Mouse (Mus musculus) gastrocnemius, adult 2 months (tissue): ENCODE results near the gene Cfap52. TPM values are rescaled to one million over a fixed set of nuclear protein-coding genes. Genes with fewer than 3 reads are reported as not detected.

Experiments used
- DNase-seq: peaks from one replicate; pipeline ENCODE4 v3.0.0; 2022
- H3K27ac ChIP-seq: fragments of 200-600 bp; 2 replicates; pipeline ENCODE4 v1.8.1; 2022; ENCODE audit warnings: mild to moderate bottlenecking
- H3K4me3 ChIP-seq: fragments of 200-600 bp; 2 replicates; pipeline ENCODE4 v1.8.1; 2022; ENCODE audit warnings: mild to moderate bottlenecking, moderate library complexity
- CTCF ChIP-seq: fragments of 200-600 bp; IDR thresholded peaks from 2 replicates; pipeline ENCODE4 v1.8.1; 2022; ENCODE audit warnings: antibody characterized with exemption, mild to moderate bottlenecking, moderate library complexity
- intact Hi-C: fragments of 180-260 bp; cut with DNase I; formaldehyde crosslinking; loops from one replicate; pipeline ENCODE4 v1.15.1; 2025
- total RNA-seq, 2 experiments: library from RNA; stranded (reverse); gene quantifications; 2 replicates each; pipeline ENCODE4 v1.2.3; 2021

Gene Cfap52
- total RNA-seq, 2 experiments from 2014 or later, result 4.3 to 4.9 TPM

DNA sequence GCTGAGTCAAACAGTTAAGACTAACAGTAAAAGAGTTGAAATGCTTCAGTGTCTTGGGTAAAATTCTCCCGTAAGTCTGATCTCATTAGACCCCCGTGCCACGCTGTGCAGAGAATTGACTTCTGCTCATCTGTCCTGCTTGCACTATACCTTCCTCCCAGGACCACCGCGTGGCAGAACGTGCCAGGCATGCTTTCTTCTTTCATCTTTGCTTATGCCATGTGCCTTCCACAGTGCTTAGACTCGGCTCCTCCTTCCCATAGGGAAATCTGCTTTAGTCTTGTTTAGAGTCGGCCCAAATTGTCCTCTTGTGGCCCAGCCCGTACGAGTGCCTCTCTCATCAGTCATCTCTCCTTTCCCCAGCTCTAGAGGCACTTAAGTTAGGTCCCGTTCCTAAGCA lies 2.4 kb upstream of the Cfap52 start:
- DNase-seq, result no peak
- intact Hi-C loops, result loop anchor here (10.0 kb wide), 1 partner anchor 143 kb away; no protein-coding TSS in a partner anchor
- no peak overlapping the region for H3K4me3 ChIP-seq

GRCm38 (mm10) chr11:67965905-67966878 lies 741 bp upstream of the Cfap52 start, which contains the start of gene Stx8:
Gene Stx8, plus strand, starts transcription at chr11:67966193.
- peak within 1 kb of the TSS; percentile 90 for H3K4me3 ChIP-seq
- H3K27ac ChIP-seq, result peak within 1 kb of the TSS; percentile 88
- TF ChIP-seq CTCF, result no peak
- peak; percentile 97 for DNase-seq
- intact Hi-C loops, result loop anchor here (10.0 kb wide), 1 partner anchor 141 kb away; no protein-coding TSS in a partner anchor

More for the DNA sequence above, 2.4 kb upstream of the Cfap52 start:
- H3K27ac ChIP-seq, result no peak overlapping the region
- no peak for TF ChIP-seq CTCF

- Histone ChIP-seq H3K4me3 (no peak overlapping the region), H3K27ac (no peak overlapping the region)
- intact Hi-C loops, result loop anchor here (10.0 kb wide), 1 partner anchor 139 kb away; no protein-coding TSS in a partner anchor
- no peak for DNase-seq
- TF ChIP-seq CTCF, result peak; percentile 32; the same call in 1 of the 2 replicates
Measured at GRCm38 (mm10) chr11:67964110-67964509, 1.3 kb downstream of the Cfap52 start.

DNA sequence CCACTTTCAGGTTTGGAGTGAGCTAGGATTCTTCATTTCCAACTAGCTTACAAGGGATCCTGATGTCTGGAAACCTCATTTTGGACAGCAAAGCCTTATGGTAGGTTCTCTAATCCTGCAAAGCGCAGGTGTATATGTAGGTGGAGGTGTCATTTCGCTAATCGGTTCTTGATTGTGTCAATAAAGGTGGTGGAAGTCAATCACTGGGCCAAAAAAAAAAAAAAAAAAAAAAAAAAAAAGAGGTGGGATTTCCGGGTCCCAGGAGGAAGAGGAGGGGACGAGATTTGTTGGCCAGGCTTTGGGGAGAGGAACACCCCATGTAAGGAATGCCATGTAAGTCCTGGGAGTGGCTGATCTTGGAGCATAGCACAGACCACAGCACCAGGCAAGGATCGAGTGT lies 11.0 kb downstream of the Cfap52 start:
- no peak for DNase-seq
- H3K27ac ChIP-seq, result no peak overlapping the region
- H3K4me3 ChIP-seq, result no peak overlapping the region
- no peak for TF ChIP-seq CTCF
- intact Hi-C loops, result no loop called here

GRCm38 (mm10) chr11:67953604-67954003 lies 11.8 kb downstream of the Cfap52 start:
- intact Hi-C loops, result no loop called here
- Histone ChIP-seq H3K4me3 (no peak overlapping the region), H3K27ac (no peak overlapping the region)
- no peak for TF ChIP-seq CTCF
- no peak for DNase-seq

GRCm38 (mm10) chr11:67949475-67949874 lies 16.0 kb downstream of the Cfap52 start:
- no peak for DNase-seq
- TF ChIP-seq CTCF, result no peak
- intact Hi-C loops, result no loop called here
- no peak overlapping the region for H3K4me3 ChIP-seq
- H3K27ac ChIP-seq, result no peak overlapping the region

- Histone ChIP-seq H3K27ac (no peak overlapping the region), H3K4me3 (no peak overlapping the region)
- intact Hi-C loops, result no loop called here
- TF ChIP-seq CTCF, result no peak
- DNase-seq, result no peak
Measured at GRCm38 (mm10) chr11:67948229-67948628, 17.2 kb downstream of the Cfap52 start.

DNA sequence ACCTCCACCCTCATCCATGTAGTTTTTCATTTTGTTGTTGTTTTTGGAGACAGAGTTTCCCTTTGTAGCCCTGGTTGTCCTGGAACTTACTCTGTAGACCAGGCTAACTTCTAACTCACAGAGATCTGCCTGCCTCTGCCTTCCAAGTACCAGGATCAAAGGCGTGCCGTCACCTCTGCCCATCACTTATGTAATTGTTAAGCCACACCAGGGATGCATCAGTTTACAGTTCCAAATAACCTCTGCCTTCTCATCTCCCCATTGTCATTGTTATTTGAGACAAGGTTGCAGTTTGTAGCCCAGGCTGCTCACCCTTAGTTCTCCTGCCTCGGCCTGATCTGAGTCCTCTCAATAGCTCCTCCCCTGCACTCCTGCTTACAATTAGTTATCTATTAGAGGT lies 33.3 kb downstream of the Cfap52 start:
- Histone ChIP-seq H3K4me3 (no peak overlapping the region), H3K27ac (no peak overlapping the region)
- DNase-seq, result no peak
- TF ChIP-seq CTCF, result no peak
- intact Hi-C loops, result no loop called here

DNA sequence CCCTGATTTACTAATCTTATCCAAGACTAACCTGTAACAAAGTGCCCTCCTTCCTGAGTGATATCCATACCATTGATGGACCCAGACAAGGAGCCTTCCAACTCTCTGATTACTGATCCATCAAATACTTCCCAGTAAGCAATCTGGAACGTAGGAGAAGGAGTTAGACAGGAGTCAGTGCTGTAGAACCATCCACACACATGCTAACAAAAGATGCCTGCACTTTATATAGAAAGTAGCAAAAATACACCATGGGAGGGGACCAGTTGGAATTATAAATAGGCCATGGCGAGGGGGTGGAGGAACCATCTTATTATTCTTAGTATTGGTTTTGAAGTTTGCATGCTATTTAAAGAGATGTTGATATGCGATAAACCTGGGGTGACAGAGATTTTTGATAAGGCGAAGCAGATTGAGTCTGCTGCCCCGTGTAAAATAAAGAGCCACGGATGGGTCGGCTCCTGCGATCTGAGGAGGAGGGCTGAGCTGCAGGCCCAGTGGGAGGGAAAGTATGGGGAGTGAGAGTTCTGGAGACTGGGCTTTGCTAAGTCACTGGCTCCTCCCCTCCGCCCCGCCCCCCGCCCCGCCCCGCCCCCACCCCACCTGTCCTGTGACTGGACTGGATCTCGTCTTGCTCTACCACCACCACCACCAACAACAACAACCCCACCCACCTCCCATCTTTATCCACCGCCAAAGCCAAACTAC lies 38.9 kb downstream of the Cfap52 start:
- intact Hi-C loops, result no loop called here
- no peak for TF ChIP-seq CTCF
- H3K27ac ChIP-seq, result no peak overlapping the region
- DNase-seq, result no peak
- H3K4me3 ChIP-seq, result no peak overlapping the region

- TF ChIP-seq CTCF, result no peak
- H3K4me3 ChIP-seq, result no peak overlapping the region
- DNase-seq, result no peak
- H3K27ac ChIP-seq, result no peak overlapping the region
- intact Hi-C loops, result no loop called here
Measured at GRCm38 (mm10) chr11:67925000-67925399, 40.5 kb downstream of the Cfap52 start.

GRCm38 (mm10) chr11:67923720-67924119 lies 41.7 kb downstream of the Cfap52 start:
- peak; percentile 34; the same call in 1 of the 2 replicates for TF ChIP-seq CTCF
- no peak overlapping the region for H3K27ac ChIP-seq
- no peak overlapping the region for H3K4me3 ChIP-seq
- intact Hi-C loops, result loop anchor here (2.0 kb wide), 1 partner anchor 23 kb away; no protein-coding TSS in a partner anchor
- DNase-seq, result no peak

GRCm38 (mm10) chr11:67922755-67923125 lies 42.7 kb downstream of the Cfap52 start:
- peak overlapping the region; percentile 81 for H3K27ac ChIP-seq
- peak; percentile 66 for DNase-seq
- TF ChIP-seq CTCF, result peak; percentile 24
- H3K4me3 ChIP-seq, result peak overlapping the region; percentile 80
- intact Hi-C loops, result loop anchor here (2.0 kb wide), 1 partner anchor 22 kb away; no protein-coding TSS in a partner anchor
